In the genomic region with DNA sequence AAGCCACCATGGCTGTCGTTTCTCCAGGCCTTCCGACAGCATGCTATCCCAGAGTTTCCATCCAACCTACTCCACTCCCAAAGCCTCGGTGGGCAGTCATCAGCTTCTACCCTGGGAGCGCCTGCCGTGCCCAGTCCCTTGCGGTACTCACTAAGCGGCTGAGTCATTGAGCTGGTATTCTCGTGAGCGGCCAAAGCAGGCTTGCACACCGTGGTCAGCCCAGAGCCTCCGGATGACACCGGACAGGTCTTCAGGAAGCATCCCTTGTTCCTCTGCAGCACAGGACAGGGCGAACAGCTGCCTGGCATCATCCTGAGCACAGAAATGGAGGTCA, we compare ENCODE assay signal across 9 mouse cellular contexts. TPM values are rescaled to one million over a fixed set of nuclear protein-coding genes. Genes with fewer than 3 reads are reported as not detected.
DNase-seq lines count a peak whose midpoint lies in the region; ATAC-seq and TF ChIP-seq lines count a peak whose summit lies in the region.
"Had no signal": no experiment of that assay in that cellular context is flagged by ENCODE, and none has a peak within 500 bp of the region (broad histone marks: within the 10 kb centered on the region; RNA-seq: fewer than 3 reads in every experiment).

No protein-coding gene starts in this region.

- H3K9ac ChIP-seq in embryonic facial prominence, embryonic 13.5 days = no peak overlapping the region
- H3K9ac ChIP-seq in lung, embryonic 14.5 days = no peak overlapping the region
- H3K9ac ChIP-seq in hindbrain, embryonic 11.5 days (ENCODE audit: low read depth, low read length) = no peak overlapping the region
- H3K9ac ChIP-seq in neural tube, embryonic 14.5 days (replicated peaks; ENCODE audit: low read depth, low read length) = no peak overlapping the region
- H3K9ac ChIP-seq: embryonic facial prominence, embryonic 12.5 days had no signal

- H3K4me2 ChIP-seq in embryonic facial prominence, embryonic 13.5 days = no peak overlapping the region
- no peak overlapping the region for H3K4me2 ChIP-seq in lung, embryonic 14.5 days
- H3K4me2 ChIP-seq in hindbrain, embryonic 11.5 days (replicated peaks; ENCODE audit: low read depth, low read length) = no peak overlapping the region
- no peak overlapping the region for H3K4me2 ChIP-seq in neural tube, embryonic 14.5 days (ENCODE audit: low read depth, low read length)
- H3K4me2 ChIP-seq: embryonic facial prominence, embryonic 12.5 days had no signal

- ATAC-seq in embryonic facial prominence, embryonic 13.5 days (ENCODE audit: insufficient number of reproducible peaks, insufficient read depth, low FRiP score, low TSS enrichment, low read depth) = no peak
- no peak; the same call in 1 of the 2 replicates for ATAC-seq in lung, embryonic 14.5 days (ENCODE audit: insufficient read depth)
- no peak for ATAC-seq in hindbrain, embryonic 11.5 days (ENCODE audit: low FRiP score)
- no peak for ATAC-seq in neural tube, embryonic 14.5 days (ENCODE audit: low read depth)

- H3K9me3 ChIP-seq in embryonic facial prominence, embryonic 13.5 days = no peaks in the 10 kb centered on the region
- no peaks in the 10 kb centered on the region for H3K9me3 ChIP-seq in embryonic facial prominence, embryonic 10.5 days
- no peaks in the 10 kb centered on the region for H3K9me3 ChIP-seq in lung, embryonic 14.5 days (ENCODE audit: low read depth, low read length)
- no peaks in the 10 kb centered on the region for H3K9me3 ChIP-seq in hindbrain, embryonic 11.5 days (ENCODE audit: control insufficient read depth, low read length)
- no peaks in the 10 kb centered on the region for H3K9me3 ChIP-seq in neural tube, embryonic 14.5 days (ENCODE audit: control insufficient read depth, low read length)
- H3K9me3 ChIP-seq: embryonic facial prominence, embryonic 12.5 days had no signal

- H3K36me3 ChIP-seq in embryonic facial prominence, embryonic 13.5 days = peaks cover 85% of the 10 kb centered on the region
- peaks cover 90% of the 10 kb centered on the region for H3K36me3 ChIP-seq in embryonic facial prominence, embryonic 10.5 days (replicated peaks)
- H3K36me3 ChIP-seq in lung, embryonic 14.5 days (ENCODE audit: insufficient read depth) = peaks cover 84% of the 10 kb centered on the region
- H3K36me3 ChIP-seq in hindbrain, embryonic 11.5 days (ENCODE audit: control insufficient read depth, insufficient read depth, low read length) = peaks cover 32% of the 10 kb centered on the region
- H3K36me3 ChIP-seq in neural tube, embryonic 14.5 days (ENCODE audit: control insufficient read depth, insufficient read depth, low read length) = peaks cover 37% of the 10 kb centered on the region

- H3K27me3 ChIP-seq in embryonic facial prominence, embryonic 13.5 days = no peaks in the 10 kb centered on the region
- no peaks in the 10 kb centered on the region for H3K27me3 ChIP-seq in embryonic facial prominence, embryonic 10.5 days (replicated peaks; ENCODE audit: low read depth, poor library complexity, severe bottlenecking)
- no peaks in the 10 kb centered on the region for H3K27me3 ChIP-seq in lung, embryonic 14.5 days (ENCODE audit: insufficient read depth, low read length)
- no peaks in the 10 kb centered on the region for H3K27me3 ChIP-seq in hindbrain, embryonic 11.5 days (ENCODE audit: control insufficient read depth, insufficient read depth, low read length)
- H3K27me3 ChIP-seq in neural tube, embryonic 14.5 days (ENCODE audit: control insufficient read depth, insufficient read depth, low read length) = no peaks in the 10 kb centered on the region
- H3K27me3 ChIP-seq: embryonic facial prominence, embryonic 12.5 days had no signal

- 0 out of 2 replicates have a peak overlapping the region, but pooled peaks have one; percentile 4 for H3K27ac ChIP-seq in embryonic facial prominence, embryonic 13.5 days
- no peak overlapping the region for H3K27ac ChIP-seq in embryonic facial prominence, embryonic 10.5 days (replicated peaks)
- peak overlapping the region; percentile 86; the same call in 1 of the 2 replicates for H3K27ac ChIP-seq in lung, embryonic 14.5 days (ENCODE audit: low read depth)
- H3K27ac ChIP-seq in hindbrain, embryonic 11.5 days (ENCODE audit: low read depth, low read length) = 0 out of 2 replicates have a peak overlapping the region, but pooled peaks have one; percentile 27
- peak overlapping the region; percentile 2; the same call in 1 of the 2 replicates for H3K27ac ChIP-seq in neural tube, embryonic 14.5 days (ENCODE audit: low read depth, low read length)

- H3K4me1 ChIP-seq in embryonic facial prominence, embryonic 13.5 days = peaks cover 10% of the 10 kb centered on the region
- H3K4me1 ChIP-seq in embryonic facial prominence, embryonic 10.5 days = peaks cover 8% of the 10 kb centered on the region
- H3K4me1 ChIP-seq in lung, embryonic 14.5 days (ENCODE audit: insufficient read depth) = peaks cover 12% of the 10 kb centered on the region
- H3K4me1 ChIP-seq in hindbrain, embryonic 11.5 days (replicated peaks; ENCODE audit: control insufficient read depth, insufficient read depth, low read length) = peaks cover 7% of the 10 kb centered on the region
- H3K4me1 ChIP-seq in neural tube, embryonic 14.5 days (ENCODE audit: control insufficient read depth, insufficient read depth, low read length) = 0 out of 2 replicates have a peak, but pooled peaks cover 5% of the 10 kb centered on the region
- H3K4me1 ChIP-seq: embryonic facial prominence, embryonic 12.5 days had no signal

- no peak overlapping the region for H3K4me3 ChIP-seq in embryonic facial prominence, embryonic 13.5 days
- no peak overlapping the region for H3K4me3 ChIP-seq in embryonic facial prominence, embryonic 10.5 days
- no peak overlapping the region for H3K4me3 ChIP-seq in lung, embryonic 14.5 days (ENCODE audit: low read depth, low read length)
- H3K4me3 ChIP-seq in hindbrain, embryonic 11.5 days (ENCODE audit: low read depth, low read length) = no peak overlapping the region
- H3K4me3 ChIP-seq in neural tube, embryonic 14.5 days (ENCODE audit: low read depth, low read length) = no peak overlapping the region
- H3K4me3 ChIP-seq: embryonic facial prominence, embryonic 12.5 days had no signal

- 82% methylated on average over 13 of the region's 13 CpGs for WGBS in embryonic facial prominence, embryonic 13.5 days
- WGBS in embryonic facial prominence, embryonic 10.5 days = 89% methylated on average over 13 of the region's 13 CpGs
- 42% methylated on average over 13 of the region's 13 CpGs for WGBS in lung, embryonic 14.5 days
- 84% methylated on average over 13 of the region's 13 CpGs for WGBS in hindbrain, embryonic 11.5 days
- WGBS in neural tube, embryonic 14.5 days = 79% methylated on average over 13 of the region's 13 CpGs

- DNase-seq in embryonic facial prominence, embryonic 10.5 days (ENCODE audit: low spot score) = no peak
- DNase-seq in lung, embryonic 14.5 days = no peak
- no peak for DNase-seq in lung, adult 18-20 months
- DNase-seq in hindbrain, embryonic 11.5 days (ENCODE audit: low spot score) = no peak
- DNase-seq in layer of hippocampus, adult 8-10 months (ENCODE audit: low spot score in 2 of 2) = no peak
- no peak for DNase-seq in frontal cortex, postnatal 25 days (ENCODE audit: low spot score in 2 of 2)

- no peak for TF ChIP-seq CTCF in lung, embryonic 14.5 days (IDR thresholded peaks at IDR 0.05; ENCODE audit: low read depth)

RNA-seq across cellular contexts. Expression of a gene that starts 10.5 kb away (rescaled TPM):
- polyA plus RNA-seq in embryonic facial prominence, embryonic 13.5 days (2015; fragmentation: Nextera tagmentation; extraction: Ambion mirVana) = 8.4 and 8.6 TPM in 2 replicates
- polyA plus RNA-seq in embryonic facial prominence, embryonic 10.5 days (2016; fragmentation: Nextera tagmentation; extraction: Ambion mirVana) = 2.7 TPM in 2 replicates
- 5.1 and 5.3 TPM in 2 replicates for polyA plus RNA-seq in lung, embryonic 14.5 days (2014; fragmentation: Nextera tagmentation; extraction: Ambion mirVana)
- polyA plus RNA-seq in hindbrain, embryonic 11.5 days (2014; fragmentation: Nextera tagmentation; extraction: Ambion mirVana) = 1.4 and 1.6 TPM in 2 replicates
- 2.8 and 5.3 TPM in 2 replicates for polyA plus RNA-seq in neural tube, embryonic 14.5 days (2014; fragmentation: Nextera tagmentation; extraction: Ambion mirVana)
- total RNA-seq in layer of hippocampus, adult 8-10 months (2022) = 1 to 10 TPM; 2.9 to 5.0 (median 4.4) TPM

RNA-seq across cellular contexts. Expression of a gene that starts 15.7 kb away (rescaled TPM):
- 446 and 470 TPM in 2 replicates for polyA plus RNA-seq in embryonic facial prominence, embryonic 13.5 days (2015; fragmentation: Nextera tagmentation; extraction: Ambion mirVana)
- 334 and 363 TPM in 2 replicates for polyA plus RNA-seq in embryonic facial prominence, embryonic 10.5 days (2016; fragmentation: Nextera tagmentation; extraction: Ambion mirVana)
- polyA plus RNA-seq in lung, embryonic 14.5 days (2014; fragmentation: Nextera tagmentation; extraction: Ambion mirVana) = 408 and 419 TPM in 2 replicates
- 529 and 534 TPM in 2 replicates for polyA plus RNA-seq in hindbrain, embryonic 11.5 days (2014; fragmentation: Nextera tagmentation; extraction: Ambion mirVana)
- polyA plus RNA-seq in neural tube, embryonic 14.5 days (2014; fragmentation: Nextera tagmentation; extraction: Ambion mirVana) = 234 and 258 TPM in 2 replicates
- total RNA-seq in layer of hippocampus, adult 8-10 months (2022) = 100 to 1,000 TPM; 218 to 272 (median 249) TPM

RNA-seq across cellular contexts. Expression of a gene that starts 32.1 kb away (rescaled TPM):
- polyA plus RNA-seq in embryonic facial prominence, embryonic 13.5 days (2015; fragmentation: Nextera tagmentation; extraction: Ambion mirVana) = 39.3 and 54.2 TPM in 2 replicates
- 59.7 and 72.1 TPM in 2 replicates for polyA plus RNA-seq in embryonic facial prominence, embryonic 10.5 days (2016; fragmentation: Nextera tagmentation; extraction: Ambion mirVana)
- polyA plus RNA-seq in lung, embryonic 14.5 days (2014; fragmentation: Nextera tagmentation; extraction: Ambion mirVana) = 57.9 and 64.6 TPM in 2 replicates
- 26.9 and 27.7 TPM in 2 replicates for polyA plus RNA-seq in hindbrain, embryonic 11.5 days (2014; fragmentation: Nextera tagmentation; extraction: Ambion mirVana)
- 15.0 and 17.8 TPM in 2 replicates for polyA plus RNA-seq in neural tube, embryonic 14.5 days (2014; fragmentation: Nextera tagmentation; extraction: Ambion mirVana)
- 10 to 100 TPM; 12.4 to 15.4 (median 14.0) TPM for total RNA-seq in layer of hippocampus, adult 8-10 months (2022)

RNA-seq across cellular contexts. Expression of a gene that starts 38.9 kb away (rescaled TPM):
- 1.6 and 2.8 TPM in 2 replicates for polyA plus RNA-seq in embryonic facial prominence, embryonic 13.5 days (2015; fragmentation: Nextera tagmentation; extraction: Ambion mirVana)
- polyA plus RNA-seq in embryonic facial prominence, embryonic 10.5 days (2016; fragmentation: Nextera tagmentation; extraction: Ambion mirVana) = 0.48 and 0.96 TPM in 2 replicates
- polyA plus RNA-seq in lung, embryonic 14.5 days (2014; fragmentation: Nextera tagmentation; extraction: Ambion mirVana) = 0.73 and 1.4 TPM in 2 replicates
- 0.18 and 0.39 TPM in 2 replicates for polyA plus RNA-seq in hindbrain, embryonic 11.5 days (2014; fragmentation: Nextera tagmentation; extraction: Ambion mirVana)
- 1.5 and 2.1 TPM in 2 replicates for polyA plus RNA-seq in neural tube, embryonic 14.5 days (2014; fragmentation: Nextera tagmentation; extraction: Ambion mirVana)
- total RNA-seq in layer of hippocampus, adult 8-10 months (2022) = 1 to 10 TPM; 1.7 to 2.4 (median 1.9) TPM

RNA-seq across cellular contexts. Expression of a gene that starts 40.8 kb away (rescaled TPM):
- polyA plus RNA-seq in embryonic facial prominence, embryonic 13.5 days (2015; fragmentation: Nextera tagmentation; extraction: Ambion mirVana) = 21.8 and 22.5 TPM in 2 replicates
- 18.9 and 20.3 TPM in 2 replicates for polyA plus RNA-seq in embryonic facial prominence, embryonic 10.5 days (2016; fragmentation: Nextera tagmentation; extraction: Ambion mirVana)
- 14.7 and 17.2 TPM in 2 replicates for polyA plus RNA-seq in lung, embryonic 14.5 days (2014; fragmentation: Nextera tagmentation; extraction: Ambion mirVana)
- polyA plus RNA-seq in hindbrain, embryonic 11.5 days (2014; fragmentation: Nextera tagmentation; extraction: Ambion mirVana) = 10.5 and 11.3 TPM in 2 replicates
- 13.3 and 15.6 TPM in 2 replicates for polyA plus RNA-seq in neural tube, embryonic 14.5 days (2014; fragmentation: Nextera tagmentation; extraction: Ambion mirVana)
- 10 to 100 TPM; 11.8 to 18.4 (median 15.4) TPM for total RNA-seq in layer of hippocampus, adult 8-10 months (2022)
